Mouse (Mus musculus): ENCODE measurements at regions not wholly inside any gene's neighbourhood (a gene's known extent, or its start where the extent isn't known, plus 50 kb on each side); places are given as distances from the start of the nearest gene placed in this dataset.
"Not testable (repeated sequence)": the region's sequence is repeated elsewhere in the genome, so short reads cannot be mapped to it uniquely, and the experiment has no call there.

GRCm38 (mm10) chr5:26586108-26586507, 230.9 kb upstream of the Dpp6 start:
- DNase-seq, result no peak

DNA sequence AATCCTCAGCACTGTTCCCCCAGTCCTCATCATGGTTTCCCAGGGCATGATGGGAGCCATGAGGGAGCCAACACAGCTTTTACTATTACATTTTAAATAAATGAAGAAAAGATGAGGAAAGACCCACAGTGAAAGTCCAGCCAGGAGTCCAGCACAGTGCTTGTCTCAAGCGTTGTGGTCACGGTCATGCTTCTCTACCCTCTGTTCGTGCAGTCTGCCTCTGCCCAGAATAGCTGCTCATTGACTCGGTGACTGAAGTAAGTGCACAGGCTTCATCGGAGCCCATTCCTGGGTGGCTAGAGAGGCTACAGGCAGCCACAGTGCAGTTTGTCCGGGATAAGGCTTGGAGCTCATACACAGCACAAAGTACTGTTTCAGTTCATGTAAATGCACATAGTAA, 226.1 kb upstream of the Dpp6 start:
- no peak for DNase-seq

GRCm38 (mm10) chr5:26592341-26592740, 224.7 kb upstream of the Dpp6 start:
- no peak for DNase-seq

GRCm38 (mm10) chr5:26597991-26598390, 219.0 kb upstream of the Dpp6 start:
- DNase-seq, result peak; percentile 26

GRCm38 (mm10) chr5:26619272-26619671, 197.7 kb upstream of the Dpp6 start:
- DNase-seq, result no peak

- no peak for DNase-seq
Observed at GRCm38 (mm10) chr5:26622116-26622515, 194.9 kb upstream of the Dpp6 start.

DNA sequence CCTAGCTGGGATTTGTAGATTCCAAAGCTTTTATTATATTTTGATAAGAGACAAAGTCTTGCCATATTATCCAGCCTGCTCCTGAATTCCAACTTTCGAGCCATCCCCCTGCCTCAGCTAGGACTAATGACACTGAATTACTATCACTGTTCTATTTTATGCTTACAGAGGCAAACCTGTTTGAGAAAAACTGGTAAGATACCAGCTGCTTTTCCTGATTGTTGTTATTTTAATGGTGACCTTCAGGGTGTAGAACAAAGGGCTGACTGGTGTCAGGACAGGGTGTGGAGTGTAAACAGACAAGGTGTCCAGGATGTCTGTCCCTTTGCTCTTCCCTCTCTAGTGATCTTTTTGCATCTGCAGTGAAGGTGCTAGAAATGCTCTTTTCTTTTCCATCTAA, 145.5 kb upstream of the Dpp6 start:
- no peak for DNase-seq

DNA sequence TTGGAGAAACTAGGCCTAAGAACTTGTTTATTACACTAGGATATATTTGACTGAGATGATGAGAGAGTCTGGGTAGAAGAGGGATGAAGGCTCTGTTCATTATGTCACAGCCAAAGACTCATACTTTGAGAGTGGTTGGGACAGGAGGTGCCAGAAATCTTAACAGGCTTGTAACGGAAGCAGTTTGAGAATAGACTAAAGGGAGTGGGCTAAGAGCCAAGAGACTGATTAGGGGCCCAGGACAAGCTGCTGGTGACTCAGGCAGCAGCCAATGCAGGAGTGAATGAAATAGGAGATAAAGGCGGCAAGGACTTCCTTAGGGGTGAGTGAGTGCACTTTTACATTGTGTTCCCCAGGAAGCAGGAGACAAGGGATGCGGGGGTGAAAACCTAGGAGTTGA, 127.2 kb upstream of the Dpp6 start:
- no peak for DNase-seq

- no peak for DNase-seq
Observed at GRCm38 (mm10) chr5:26691121-26691520, 125.9 kb upstream of the Dpp6 start.

GRCm38 (mm10) chr5:26692013-26692412, 125.0 kb upstream of the Dpp6 start:
- DNase-seq, result no peak

DNA sequence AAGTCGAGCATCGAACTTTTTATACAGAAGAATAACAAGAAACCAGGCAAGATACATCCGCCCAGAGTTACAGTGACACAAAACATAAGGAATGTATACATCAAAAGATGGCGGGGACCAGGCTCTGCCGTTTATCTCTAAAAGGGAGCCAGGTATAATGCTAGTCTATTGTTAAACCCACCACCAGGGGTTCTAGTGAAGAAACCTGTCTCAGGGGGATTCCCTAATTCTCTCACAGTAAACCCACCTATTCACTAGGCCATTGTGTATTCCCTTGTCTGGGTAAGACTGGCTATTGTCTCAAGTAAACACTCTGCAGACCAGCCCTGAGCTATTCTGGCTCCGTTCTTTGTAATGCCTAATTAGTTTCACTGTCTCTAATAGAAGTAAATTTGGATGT, 113.4 kb upstream of the Dpp6 start:
- DNase-seq, result not testable (repeated sequence)

DNA sequence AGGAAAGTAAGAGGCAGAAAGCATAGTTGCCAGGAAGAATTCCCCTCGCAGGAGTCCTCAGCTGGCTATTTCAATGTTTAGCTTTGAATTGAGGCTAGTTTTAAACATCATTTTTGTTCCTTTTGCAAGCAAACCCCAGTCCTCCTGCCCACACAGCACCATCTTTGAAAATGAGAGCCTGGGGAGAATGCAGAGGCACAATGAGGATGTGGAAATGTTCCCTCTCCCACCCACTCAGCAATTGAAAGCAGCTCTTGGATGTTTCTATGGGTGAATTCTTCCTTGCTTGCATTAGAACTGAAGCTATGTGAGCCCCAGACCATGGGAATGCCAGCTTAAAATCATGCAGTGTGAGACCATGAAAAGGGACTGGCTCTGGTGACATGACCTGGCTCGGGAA, 109.3 kb upstream of the Dpp6 start:
- DNase-seq, result no peak

GRCm38 (mm10) chr5:26724491-26724890, 92.5 kb upstream of the Dpp6 start:
- DNase-seq, result no peak

DNA sequence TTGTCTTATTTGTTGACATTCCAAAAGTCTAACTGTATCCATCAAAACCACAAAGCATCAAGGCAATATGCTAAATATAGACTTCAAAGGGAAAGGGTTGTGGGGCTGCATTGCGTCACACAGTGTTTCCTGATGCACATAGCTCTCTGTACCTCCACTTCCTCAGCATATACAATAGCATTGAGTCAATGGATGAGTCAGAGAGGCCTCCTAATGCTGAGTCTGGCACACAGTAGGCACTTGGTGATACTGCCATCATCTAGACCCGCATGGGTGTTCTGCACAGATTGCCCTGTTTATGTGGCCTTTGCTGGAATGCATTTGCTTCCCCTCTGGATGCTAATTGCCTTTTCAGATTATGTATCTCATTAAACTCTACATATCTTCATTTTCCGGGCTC, 91.0 kb upstream of the Dpp6 start:
- DNase-seq, result no peak

- DNase-seq, result not testable (repeated sequence)
Observed at GRCm38 (mm10) chr5:26751196-26751595, 65.8 kb upstream of the Dpp6 start.

DNA sequence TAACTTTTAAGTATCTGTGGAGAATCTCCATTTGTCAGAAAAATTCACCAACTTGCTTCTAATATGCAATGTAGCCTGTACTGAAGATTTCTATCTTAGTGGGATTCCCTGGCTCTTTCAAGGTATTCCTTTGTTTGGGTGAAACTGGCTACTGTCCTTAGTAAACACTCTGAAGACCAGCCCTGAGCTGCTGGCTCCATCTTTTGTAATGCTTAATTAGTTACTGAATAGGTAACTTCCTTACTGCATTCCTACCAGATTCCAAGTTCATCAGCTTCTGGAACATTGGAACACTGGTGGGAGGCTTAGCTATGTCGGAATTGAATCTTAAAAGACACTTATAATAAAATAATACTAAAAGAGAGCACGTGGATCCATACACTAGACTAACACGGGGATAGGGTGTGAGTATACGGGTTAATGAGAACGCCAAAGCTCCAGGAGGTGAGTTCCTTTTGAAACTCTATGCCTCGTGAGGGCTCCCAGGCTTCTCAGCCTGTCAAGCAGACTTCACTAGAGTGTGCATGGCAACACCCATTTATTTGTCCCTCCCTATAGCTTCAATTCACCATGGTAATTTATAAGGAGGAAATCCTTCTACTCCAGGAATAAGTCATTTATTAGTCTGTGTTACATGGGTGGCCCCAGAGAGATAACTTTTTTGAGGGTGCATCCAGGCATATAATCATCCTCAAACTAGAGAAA, 65.2 kb upstream of the Dpp6 start:
- DNase-seq, result not testable (repeated sequence)

DNA sequence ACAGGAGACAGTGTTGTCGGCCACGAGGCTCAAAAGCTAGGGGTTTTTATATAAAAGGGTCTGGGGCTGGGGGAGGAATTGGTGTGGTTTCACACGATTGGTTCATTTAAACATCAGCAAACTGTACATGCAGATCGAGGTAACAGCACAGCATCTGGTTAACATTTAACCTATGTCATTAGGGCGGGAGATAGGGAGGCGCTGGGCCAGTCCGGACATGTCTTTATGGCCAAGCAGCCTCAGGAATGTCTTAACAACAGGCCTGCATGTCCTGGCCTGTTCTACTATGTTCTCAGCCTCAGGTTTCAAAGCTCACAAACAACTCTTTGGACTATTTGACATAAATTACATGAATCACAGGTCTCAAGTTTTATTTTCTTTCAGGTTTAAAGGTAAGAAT, 62.9 kb upstream of the Dpp6 start:
- DNase-seq, result not testable (repeated sequence)

Data from cerebellum, adult 9-10 months (tissue).